Mouse (Mus musculus) E14TG2a.4 (cell line): ENCODE data around the gene Dhh.
"Not testable (repeated sequence)": the region's sequence is repeated elsewhere in the genome, so short reads cannot be mapped to it uniquely, and the experiment has no call there.

Experiments
- H3K27me3 ChIP-seq: 2 replicates; pipeline ENCODE4 v1.6.1; 2014; ENCODE audit warnings: low read length, control low read depth; ENCODE audit not compliant: insufficient read depth
- H3K36me3 ChIP-seq: 2 replicates; pipeline ENCODE4 v1.6.1; 2014; ENCODE audit warnings: low read length, control low read depth; ENCODE audit not compliant: insufficient read depth
- H3K4me1 ChIP-seq: replicated peaks from 2 replicates; pipeline ENCODE4 v1.6.1; 2014; ENCODE audit warnings: low read depth, low read length, control low read depth
- H3K4me3 ChIP-seq: replicated peaks from 2 replicates; pipeline ENCODE4 v1.5.1; 2014; ENCODE audit warnings: mild to moderate bottlenecking, low read length
- H3K9me3 ChIP-seq: 2 replicates; pipeline ENCODE4 v1.6.1; 2014; ENCODE audit warnings: low read length, control low read depth
- CTCF ChIP-seq: conservative IDR thresholded peaks from 2 replicates; pipeline ENCODE4 v1.5.1; 2014; ENCODE audit warnings: low read length
- NANOG ChIP-seq: IDR thresholded peaks from 2 replicates; pipeline ENCODE4 v1.6.1; 2014; ENCODE audit warnings: borderline replicate concordance, low read length, mixed read lengths
- POU5F1 ChIP-seq: IDR thresholded peaks from 2 replicates; pipeline ENCODE4 v1.6.1; 2014; ENCODE audit warnings: low read length, borderline replicate concordance

The Dhh gene

DNA sequence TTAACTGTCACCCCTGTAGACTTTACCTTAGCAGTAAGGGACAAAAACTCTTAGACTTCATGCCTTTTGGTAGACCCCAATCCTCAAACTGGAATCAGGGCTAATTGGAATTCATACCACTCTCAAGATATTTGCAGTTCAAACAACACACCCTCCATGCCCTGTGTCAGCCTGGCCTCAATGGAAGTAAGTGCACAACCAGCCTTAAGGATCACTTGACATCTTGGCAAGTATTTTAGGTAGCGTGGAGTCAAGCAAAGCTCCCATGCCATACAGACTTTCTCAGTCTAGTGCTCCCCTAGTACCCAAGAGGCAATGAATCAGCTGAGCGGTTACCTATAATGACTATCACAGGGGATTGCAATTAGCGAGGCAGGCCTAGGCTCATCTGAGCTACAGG is 32.7 kb upstream of the Dhh start:
- Histone ChIP-seq H3K9me3 (0 out of 2 replicates have a peak, but pooled peaks cover 5% of the 10 kb centered on the region), H3K36me3 (peaks cover 26% of the 10 kb centered on the region), H3K4me3 (no peak overlapping the region; the same call in 1 of the 2 replicates), H3K27me3 (no peaks in the 10 kb centered on the region), H3K4me1 (peaks cover 36% of the 10 kb centered on the region)
- TF ChIP-seq NANOG, result no peak
- TF ChIP-seq CTCF, result no peak
- no peak for TF ChIP-seq POU5F1

DNA sequence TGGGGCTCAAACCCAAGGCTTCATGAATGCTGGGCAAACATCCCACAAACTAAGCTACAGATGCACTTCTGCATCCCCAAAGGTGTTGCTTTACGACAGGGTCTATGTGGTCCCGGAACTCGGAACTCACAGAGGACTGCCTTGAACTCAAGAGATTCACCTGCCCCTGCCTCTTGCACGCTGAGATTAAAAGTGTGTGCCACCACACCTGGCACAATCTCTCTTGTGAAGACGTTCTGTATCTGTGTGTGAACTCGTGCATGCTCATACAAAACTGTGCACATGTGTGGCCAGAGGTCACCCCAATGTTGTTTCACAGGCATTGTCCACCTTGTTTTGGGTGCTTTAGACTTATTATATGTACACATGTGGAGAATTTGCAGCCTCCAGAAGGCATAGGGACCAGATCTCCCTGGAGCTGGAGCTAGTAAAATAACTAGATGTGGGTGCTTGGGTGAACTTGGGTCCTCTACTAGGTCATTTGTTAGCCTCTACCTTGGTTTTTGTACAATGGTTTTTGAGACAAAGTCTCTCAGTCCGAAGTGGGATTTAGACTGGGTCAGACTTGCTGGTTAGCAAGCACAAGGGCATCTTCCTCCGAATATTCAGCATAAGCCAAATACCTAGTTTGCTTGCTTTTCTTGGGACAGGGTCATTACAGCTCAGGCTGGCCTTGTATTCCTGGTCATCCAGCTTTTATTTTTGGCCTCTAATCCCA is 31.8 kb upstream of the Dhh start:
- peaks cover 30% of the 10 kb centered on the region for H3K4me1 ChIP-seq
- H3K9me3 ChIP-seq, result 0 out of 2 replicates have a peak, but pooled peaks cover 6% of the 10 kb centered on the region
- H3K27me3 ChIP-seq, result no peaks in the 10 kb centered on the region
- TF ChIP-seq POU5F1, result no peak
- no peak for TF ChIP-seq CTCF
- TF ChIP-seq NANOG, result no peak
- H3K36me3 ChIP-seq, result peaks cover 26% of the 10 kb centered on the region
- no peak overlapping the region for H3K4me3 ChIP-seq

DNA sequence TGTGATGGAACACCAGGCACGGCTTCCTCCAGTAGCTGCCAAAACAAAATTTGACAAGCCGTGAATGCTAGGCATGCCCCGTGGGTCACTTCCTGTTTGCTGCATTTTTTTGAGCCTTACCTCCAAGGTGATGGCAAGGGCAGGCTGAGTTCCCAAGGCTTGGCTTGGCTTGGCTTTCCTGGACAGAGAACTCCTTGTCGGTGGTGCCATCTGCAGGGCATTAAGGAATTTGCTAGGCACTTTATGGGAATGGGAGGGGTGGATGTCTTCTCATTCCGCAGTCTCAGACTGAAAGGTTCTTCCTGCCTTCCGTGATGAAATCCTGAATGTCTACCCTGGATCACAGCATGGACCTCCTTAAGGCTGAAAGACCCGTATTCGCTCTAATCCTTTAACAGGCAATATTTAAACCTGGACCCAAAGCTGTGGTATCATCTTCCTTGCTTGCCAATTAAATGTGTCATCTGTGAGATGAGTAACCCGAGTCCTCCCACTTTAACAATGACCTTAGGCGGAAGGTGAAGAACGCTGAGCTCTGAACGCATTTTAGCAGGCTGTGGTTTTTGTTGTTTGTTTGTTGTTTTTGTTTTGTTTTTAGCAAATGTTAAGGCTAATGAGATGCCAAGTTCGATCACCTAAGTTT is 30.4 kb upstream of the Dhh start:
- H3K36me3 ChIP-seq, result peaks cover 26% of the 10 kb centered on the region
- TF ChIP-seq CTCF (peak; percentile 50), POU5F1 (no peak)
- peaks cover 30% of the 10 kb centered on the region for H3K4me1 ChIP-seq
- 0 out of 2 replicates have a peak overlapping the region, but pooled peaks have one; percentile 13 for H3K4me3 ChIP-seq
- 0 out of 2 replicates have a peak, but pooled peaks cover 6% of the 10 kb centered on the region for H3K9me3 ChIP-seq
- no peaks in the 10 kb centered on the region for H3K27me3 ChIP-seq

DNA sequence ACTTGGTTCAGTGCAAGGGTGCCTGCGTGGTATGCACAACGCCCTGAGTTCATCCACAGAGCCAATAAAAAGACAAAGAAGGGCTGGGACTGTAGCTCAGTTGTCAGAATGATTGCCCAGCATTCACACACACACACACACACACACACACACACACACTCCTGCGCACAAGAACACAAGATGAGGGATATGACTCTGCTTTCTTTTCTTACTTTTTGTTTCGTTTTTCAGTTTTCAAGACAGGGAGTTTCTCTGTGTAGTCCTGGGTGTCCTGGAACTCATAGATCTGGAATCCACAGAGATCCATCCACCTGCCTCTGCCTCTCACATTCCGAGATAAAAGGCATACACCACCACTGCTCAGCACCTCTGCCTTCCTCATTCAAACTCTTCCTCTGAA is 29.2 kb upstream of the Dhh start:
- 0 out of 2 replicates have a peak, but pooled peaks cover 6% of the 10 kb centered on the region for H3K9me3 ChIP-seq
- H3K27me3 ChIP-seq, result no peaks in the 10 kb centered on the region
- no peak overlapping the region for H3K4me3 ChIP-seq
- TF ChIP-seq POU5F1 (no peak), NANOG (no peak)
- peaks cover 30% of the 10 kb centered on the region for H3K4me1 ChIP-seq
- H3K36me3 ChIP-seq, result peaks cover 18% of the 10 kb centered on the region

DNA sequence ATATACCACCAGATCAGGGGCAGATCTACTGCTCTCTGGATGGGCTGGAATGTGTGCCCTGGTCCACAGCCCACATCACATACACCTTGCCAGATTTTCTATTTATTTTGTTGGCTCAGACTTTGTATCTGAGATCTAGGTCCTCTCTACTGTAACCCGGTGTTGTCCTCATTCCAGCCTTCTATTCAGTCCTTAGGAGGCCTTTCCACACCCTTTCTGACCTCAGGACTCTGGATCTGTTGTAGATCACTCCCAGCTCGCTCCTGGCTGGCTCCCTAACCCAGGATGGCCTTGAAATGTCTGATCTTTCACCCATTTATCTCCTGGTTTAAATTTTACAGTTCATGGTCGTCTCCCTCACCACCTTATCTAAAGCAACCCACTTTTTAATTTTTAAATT is 26.3 kb upstream of the Dhh start:
- no peaks in the 10 kb centered on the region for H3K27me3 ChIP-seq
- peaks cover 23% of the 10 kb centered on the region for H3K4me1 ChIP-seq
- no peak overlapping the region for H3K4me3 ChIP-seq
- 0 out of 2 replicates have a peak, but pooled peaks cover 6% of the 10 kb centered on the region for H3K9me3 ChIP-seq
- H3K36me3 ChIP-seq, result no peaks in the 10 kb centered on the region
- TF ChIP-seq NANOG, result no peak
- TF ChIP-seq CTCF, result no peak
- no peak for TF ChIP-seq POU5F1

DNA sequence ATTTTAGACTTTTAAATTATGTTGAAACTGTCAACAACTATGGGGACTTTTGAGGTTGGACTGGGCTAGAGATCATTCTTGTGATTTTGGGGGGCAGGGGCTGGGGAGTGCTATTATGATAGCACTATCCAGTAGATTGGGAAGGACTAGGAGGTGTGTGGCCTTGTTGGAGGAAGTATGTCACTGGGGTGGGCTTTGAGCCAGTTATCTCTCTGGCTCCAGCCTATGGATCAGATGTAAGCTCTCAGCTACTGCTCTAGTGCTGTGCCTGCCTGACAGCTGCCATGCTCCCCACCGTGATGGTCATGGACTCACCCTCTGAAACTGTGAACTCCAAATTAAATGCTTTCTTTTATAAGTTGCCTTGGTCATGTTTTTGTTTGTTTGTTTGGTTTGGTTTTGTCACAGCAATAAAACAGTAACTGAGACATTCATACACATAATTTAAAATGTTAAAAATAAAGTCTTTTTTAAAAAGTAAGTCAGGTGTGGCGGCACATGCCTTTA is 24.7 kb upstream of the Dhh start:
- Histone ChIP-seq H3K9me3 (0 out of 2 replicates have a peak, but pooled peaks cover 6% of the 10 kb centered on the region), H3K4me3 (no peak overlapping the region), H3K36me3 (no peaks in the 10 kb centered on the region), H3K27me3 (no peaks in the 10 kb centered on the region), H3K4me1 (peaks cover 19% of the 10 kb centered on the region)
- TF ChIP-seq POU5F1 (no peak), NANOG (no peak)

DNA sequence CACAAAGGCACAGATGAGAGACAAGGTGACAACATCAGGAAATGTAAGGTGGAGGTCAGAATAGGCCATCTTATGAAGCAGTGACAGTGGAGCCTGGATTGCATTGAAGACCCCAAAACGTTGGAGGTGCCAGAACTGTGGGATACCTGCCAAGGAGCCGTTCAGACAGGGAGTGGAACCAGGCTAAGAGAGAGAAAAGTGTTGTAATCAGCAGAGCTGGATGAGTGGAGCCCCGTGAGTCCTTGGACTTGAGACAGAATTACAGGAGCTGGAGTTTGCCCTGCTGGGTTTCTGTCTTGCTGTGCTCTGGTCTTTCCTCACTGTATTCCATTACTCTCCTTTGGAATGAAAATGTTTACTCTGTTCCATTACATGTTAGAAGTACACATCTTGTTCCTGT is 24.2 kb upstream of the Dhh start:
- Histone ChIP-seq H3K36me3 (no peaks in the 10 kb centered on the region), H3K27me3 (no peaks in the 10 kb centered on the region), H3K9me3 (0 out of 2 replicates have a peak, but pooled peaks cover 6% of the 10 kb centered on the region), H3K4me3 (no peak overlapping the region), H3K4me1 (peaks cover 19% of the 10 kb centered on the region)
- TF ChIP-seq CTCF, result no peak
- TF ChIP-seq NANOG, result no peak
- no peak for TF ChIP-seq POU5F1

DNA sequence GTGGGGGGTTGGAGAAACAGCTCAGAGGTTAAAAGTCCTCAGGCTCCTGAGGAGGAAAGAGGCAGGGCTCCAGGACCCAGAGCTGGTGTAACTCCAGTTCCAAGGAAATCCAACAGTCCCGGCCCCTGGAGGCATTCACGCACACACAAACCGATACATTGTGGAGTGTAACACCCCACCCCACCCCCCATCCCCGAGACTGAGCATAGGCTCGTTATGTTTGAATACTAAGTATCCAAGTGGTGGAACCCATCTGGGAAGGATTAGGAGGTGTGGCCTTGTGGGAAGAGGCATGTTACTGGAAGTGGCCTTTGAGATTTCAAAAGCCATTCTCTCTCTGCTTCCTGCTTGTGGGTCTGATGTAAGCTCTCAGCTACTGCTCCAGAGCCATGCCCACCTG is 23.2 kb upstream of the Dhh start:
- no peak for TF ChIP-seq NANOG
- TF ChIP-seq CTCF, result no peak
- no peak for TF ChIP-seq POU5F1
- Histone ChIP-seq H3K4me3 (no peak overlapping the region), H3K4me1 (peaks cover 27% of the 10 kb centered on the region), H3K36me3 (no peaks in the 10 kb centered on the region), H3K9me3 (0 out of 2 replicates have a peak, but pooled peaks cover 6% of the 10 kb centered on the region), H3K27me3 (no peaks in the 10 kb centered on the region)

DNA sequence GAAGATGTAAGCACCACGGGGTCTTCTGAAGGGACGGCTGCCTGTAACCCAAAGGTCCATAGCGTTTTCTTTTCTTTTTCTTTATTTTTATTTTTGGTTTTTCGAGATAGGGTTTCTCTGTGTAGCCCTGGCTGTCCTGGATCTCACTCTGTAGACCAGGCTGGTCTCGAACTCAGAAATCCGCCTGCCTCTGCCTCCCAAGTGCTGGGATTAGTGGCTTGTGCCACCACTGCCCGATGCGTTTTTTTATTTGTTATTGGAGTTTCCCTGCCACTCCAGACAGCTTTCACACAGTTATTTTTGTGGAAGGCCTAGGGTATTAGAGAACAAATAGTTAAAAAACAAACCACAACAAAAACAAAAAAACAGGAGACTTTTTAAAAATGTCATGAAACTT is 20.2 kb upstream of the Dhh start:
- H3K9me3 ChIP-seq, H3K27me3 ChIP-seq: not testable (repeated sequence)
- Histone ChIP-seq H3K4me1 (peaks cover 57% of the 10 kb centered on the region), H3K4me3 (peak overlapping the region; percentile 99), H3K36me3 (peaks cover 10% of the 10 kb centered on the region)
